Mouse (Mus musculus): ENCODE data around the gene Vmn1r139.
"Not testable (repeated sequence)": the region's sequence is repeated elsewhere in the genome, so short reads cannot be mapped to it uniquely, and the experiment has no call there.

The Vmn1r139 gene

DNA sequence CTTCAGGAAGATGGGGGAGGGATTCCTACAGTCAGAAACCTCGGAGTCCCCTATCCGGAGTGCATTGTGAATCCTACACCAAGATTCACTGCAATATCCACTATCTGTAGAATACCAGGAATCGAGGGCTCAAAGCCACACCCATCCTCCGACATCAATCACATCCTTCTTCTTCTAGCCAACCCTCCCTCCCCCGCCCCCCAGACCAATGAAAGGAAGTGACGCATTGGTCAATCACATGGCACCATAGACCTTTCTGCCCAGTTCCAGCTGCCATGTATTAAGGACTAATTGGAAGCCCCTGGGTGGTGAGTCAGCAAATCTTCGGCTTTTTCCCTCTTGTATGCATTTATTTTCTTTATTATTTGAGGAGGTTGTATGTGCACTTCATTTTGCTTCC lies at the start of gene Vmn1r139:
Gene Vmn1r139, plus strand, starts transcription at position 301 of the 400 bp plus-strand sequence.
- not testable (repeated sequence) for DNase-seq (ENCODE audit: low read depth, low spot score)

DNA sequence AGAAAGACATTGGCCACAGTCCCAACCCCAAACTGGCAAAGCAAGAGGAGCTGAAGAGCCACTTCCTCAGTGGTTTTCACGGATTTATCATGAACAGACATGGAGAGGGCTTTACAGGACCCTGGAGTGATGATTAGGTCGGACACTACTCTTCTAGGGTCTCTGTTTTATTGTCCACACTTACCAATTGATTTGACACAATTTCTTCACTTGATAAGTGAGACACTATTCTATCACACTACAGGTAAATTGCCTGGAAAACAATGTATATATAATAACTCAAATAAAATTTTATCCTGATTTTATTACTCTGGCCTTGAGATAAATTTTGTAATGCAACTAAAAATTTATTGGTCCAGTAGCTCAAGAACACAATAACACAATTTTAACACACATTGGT lies 40.1 kb upstream of the Vmn1r139 start, which contains the start of gene Vmn1r138:
Gene Vmn1r138, minus strand, starts transcription at position 101 of the 400 bp plus-strand sequence.
- DNase-seq (ENCODE audit: low read depth, low spot score), result not testable (repeated sequence)

DNA sequence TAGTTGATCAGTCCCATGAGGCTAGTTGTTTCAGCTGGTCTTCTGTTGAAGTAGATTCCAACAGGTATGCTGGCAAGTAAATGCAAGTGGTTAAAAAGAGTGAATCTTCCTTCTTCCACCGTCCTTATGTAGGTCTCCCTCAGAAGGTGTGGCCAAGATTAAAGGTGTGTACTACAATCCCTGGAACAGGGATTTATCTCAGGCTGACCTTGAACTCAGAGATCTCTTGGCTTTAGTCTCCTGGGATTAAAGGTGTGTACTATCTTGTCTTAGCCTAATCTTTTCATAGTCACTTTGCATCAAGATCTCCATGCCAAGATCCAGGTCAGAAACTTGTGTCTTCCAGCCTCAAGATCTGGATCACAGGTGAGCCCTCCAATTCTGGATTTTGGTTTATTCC lies 12.7 kb upstream of the Vmn1r139 start, which contains the start of gene Gm6176:
Gene Gm6176, minus strand, starts transcription at position 101 of the 400 bp plus-strand sequence.
- DNase-seq (ENCODE audit: low read depth, low spot score), result not testable (repeated sequence)

DNA sequence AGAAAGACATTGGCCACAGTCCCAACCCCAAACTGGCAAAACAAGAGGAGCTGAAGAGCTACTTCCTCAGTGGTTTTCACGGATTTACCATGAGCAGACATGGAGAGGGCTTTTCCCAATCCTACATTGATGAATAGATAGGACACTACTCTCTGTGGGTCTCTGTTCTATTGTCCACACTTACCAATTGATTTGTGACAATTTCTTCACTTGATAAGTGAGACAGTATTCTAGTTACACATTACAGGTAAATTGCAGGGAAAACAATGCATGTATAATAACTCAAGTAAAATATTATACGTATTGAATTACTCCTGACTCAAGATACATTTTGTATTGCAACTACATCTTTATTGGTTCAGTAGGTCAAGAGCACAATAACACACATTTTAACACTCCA lies 49.3 kb downstream of the Vmn1r139 start, which contains the start of gene Gm16451:
Gene Gm16451, minus strand, starts transcription at position 101 of the 400 bp plus-strand sequence.
- DNase-seq (ENCODE audit: low read depth, low spot score), result not testable (repeated sequence)

DNA sequence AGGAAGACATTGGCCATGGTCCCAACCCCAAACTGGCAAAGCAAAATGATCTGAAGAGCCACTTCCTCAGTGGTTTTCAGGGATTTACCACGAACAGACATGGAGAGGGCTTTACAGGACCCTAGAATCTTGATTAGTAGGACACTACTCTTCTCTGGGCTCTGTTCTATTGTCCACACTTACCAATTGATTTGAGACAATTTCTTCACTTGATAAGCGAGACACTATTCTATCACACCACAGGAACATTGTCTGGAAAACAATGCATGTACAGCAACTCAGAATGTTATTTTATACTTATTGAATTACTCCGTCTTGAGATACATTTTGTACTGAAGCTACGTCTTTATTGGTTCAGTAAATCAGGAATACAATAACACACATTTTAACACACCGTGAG lies 65.8 kb downstream of the Vmn1r139 start, which contains the start of gene Gm10666:
Gene Gm10666, minus strand, starts transcription at position 101 of the 400 bp plus-strand sequence.
- not testable (repeated sequence) for DNase-seq (ENCODE audit: low read depth, low spot score)

Measured in brain, adult 2 months (tissue).